Mouse (Mus musculus): ENCODE data around the gene Rprd1b. TPM values are rescaled to one million over a fixed set of nuclear protein-coding genes. Genes with fewer than 3 reads are reported as not detected.

The Rprd1b gene
- polyA plus RNA-seq, 1 experiment: 17.0 TPM

DNA sequence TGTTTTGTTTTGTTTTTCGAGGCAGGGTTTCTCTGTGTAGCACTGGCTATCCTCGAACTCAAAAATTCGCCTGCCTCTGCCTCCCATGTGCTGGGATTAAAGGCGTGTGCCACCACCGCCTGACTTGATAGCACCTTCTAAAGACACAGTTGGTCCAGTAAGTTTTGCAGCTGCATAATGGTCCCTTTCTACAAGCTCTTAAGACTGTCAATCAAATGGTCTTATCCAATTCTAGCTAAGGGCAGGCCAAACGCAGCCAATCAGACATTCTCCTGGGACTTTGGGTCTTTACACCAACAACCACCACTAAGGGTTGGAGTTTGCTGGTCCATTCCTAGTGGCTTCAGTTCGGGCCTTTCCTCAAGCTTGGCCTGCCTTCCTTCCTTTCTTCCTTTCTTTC is 126.8 kb downstream of the Rprd1b start:
- DNase-seq: no peak
- 87% methylated on average over 7 of the region's 7 CpGs for WGBS
- Histone ChIP-seq H3K4me1 (ENCODE audit: control insufficient read depth, insufficient read depth, low read length) (peaks cover 5% of the 10 kb centered on the region), H3K4me3 (replicated peaks; ENCODE audit: extremely low read depth, low read depth, low read length) (no peak overlapping the region)
- TF ChIP-seq CTCF (IDR thresholded peaks at IDR 0.05; ENCODE audit: insufficient read depth, low read length) (no peak), POLR2A (IDR thresholded peaks at IDR 0.05; ENCODE audit: borderline replicate concordance, extremely low read depth, low read depth, low read length) (no peak)

DNA sequence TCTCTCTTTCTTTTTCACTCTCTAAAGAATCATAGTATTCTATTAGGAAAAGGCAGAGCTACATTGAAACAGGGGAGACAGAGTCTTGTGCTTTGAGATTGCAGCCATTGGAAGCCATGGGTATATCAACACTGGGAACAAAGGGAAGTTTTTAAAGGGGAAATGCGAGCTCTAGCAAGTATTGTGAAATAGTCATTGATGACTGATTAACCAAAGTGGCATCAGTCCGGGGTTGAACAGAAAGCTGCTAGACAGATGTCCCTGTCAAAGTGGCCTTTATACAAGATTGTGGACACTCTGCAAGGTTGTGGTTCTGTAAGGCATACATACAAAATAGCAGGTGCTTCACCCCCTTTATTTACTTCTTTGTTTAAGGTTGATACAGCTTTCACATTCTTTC is 127.3 kb downstream of the Rprd1b start:
- DNase-seq: no peak
- 49% methylated on average over 2 of the region's 2 CpGs for WGBS
- TF ChIP-seq POLR2A (IDR thresholded peaks at IDR 0.05; ENCODE audit: borderline replicate concordance, extremely low read depth, low read depth, low read length) (no peak), CTCF (IDR thresholded peaks at IDR 0.05; ENCODE audit: insufficient read depth, low read length) (no peak)
- H3K4me3 ChIP-seq (replicated peaks; ENCODE audit: extremely low read depth, low read depth, low read length): no peak overlapping the region
- peaks cover 9% of the 10 kb centered on the region for H3K4me1 ChIP-seq (ENCODE audit: control insufficient read depth, insufficient read depth, low read length)

DNA sequence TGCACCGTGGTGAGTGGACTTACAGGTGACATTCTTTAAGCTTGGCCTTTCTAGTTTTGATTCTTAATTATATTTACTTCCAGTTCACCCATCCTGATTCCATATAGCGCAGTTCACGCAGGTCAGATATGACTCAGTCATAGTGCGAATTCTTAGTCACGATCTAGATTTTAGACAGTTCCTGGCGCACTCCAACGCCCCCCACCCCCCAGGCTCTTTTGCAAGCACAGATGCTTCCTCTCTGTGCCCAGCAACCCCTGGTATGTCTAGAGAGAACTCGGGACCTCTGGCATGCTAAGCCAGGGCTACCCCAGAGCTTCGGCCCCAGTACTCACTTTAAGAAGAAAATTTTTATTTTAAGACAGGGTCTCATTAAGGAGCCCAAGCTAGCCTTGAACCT is 128.2 kb downstream of the Rprd1b start:
- Histone ChIP-seq H3K4me3 (replicated peaks; ENCODE audit: extremely low read depth, low read depth, low read length) (no peak overlapping the region), H3K4me1 (ENCODE audit: control insufficient read depth, insufficient read depth, low read length) (peaks cover 9% of the 10 kb centered on the region)
- DNase-seq: no peak
- TF ChIP-seq POLR2A (IDR thresholded peaks at IDR 0.05; ENCODE audit: borderline replicate concordance, extremely low read depth, low read depth, low read length) (no peak), CTCF (IDR thresholded peaks at IDR 0.05; ENCODE audit: insufficient read depth, low read length) (no peak)
- 80% methylated on average over 9 of the region's 9 CpGs for WGBS

DNA sequence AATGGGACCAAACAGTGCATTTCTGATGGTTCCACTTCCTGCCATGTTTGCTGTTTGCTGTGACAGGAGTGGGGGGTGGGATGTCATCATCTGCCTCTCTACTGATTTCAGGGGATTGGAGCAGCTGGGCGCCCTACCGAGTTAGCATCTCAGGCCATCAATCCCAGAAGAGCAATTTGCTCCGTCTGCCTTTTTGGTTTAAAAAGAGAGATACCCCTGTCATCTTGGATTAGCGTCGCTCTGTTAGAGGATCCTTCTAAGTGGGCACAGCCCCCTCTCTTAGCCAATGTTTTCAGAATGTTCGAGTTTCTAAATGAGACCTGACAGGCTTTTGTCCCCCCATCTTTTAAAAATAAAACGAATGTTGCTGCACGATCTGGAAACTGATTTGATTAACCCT is 129.4 kb downstream of the Rprd1b start:
- TF ChIP-seq CTCF (IDR thresholded peaks at IDR 0.05; ENCODE audit: insufficient read depth, low read length): no peak
- no peak for TF ChIP-seq POLR2A (IDR thresholded peaks at IDR 0.05; ENCODE audit: borderline replicate concordance, extremely low read depth, low read depth, low read length)
- peaks cover 15% of the 10 kb centered on the region for H3K4me1 ChIP-seq (ENCODE audit: control insufficient read depth, insufficient read depth, low read length)
- H3K4me3 ChIP-seq (replicated peaks; ENCODE audit: extremely low read depth, low read depth, low read length): no peak overlapping the region
- WGBS: 88% methylated on average over 8 of the region's 8 CpGs
- no peak for DNase-seq

DNA sequence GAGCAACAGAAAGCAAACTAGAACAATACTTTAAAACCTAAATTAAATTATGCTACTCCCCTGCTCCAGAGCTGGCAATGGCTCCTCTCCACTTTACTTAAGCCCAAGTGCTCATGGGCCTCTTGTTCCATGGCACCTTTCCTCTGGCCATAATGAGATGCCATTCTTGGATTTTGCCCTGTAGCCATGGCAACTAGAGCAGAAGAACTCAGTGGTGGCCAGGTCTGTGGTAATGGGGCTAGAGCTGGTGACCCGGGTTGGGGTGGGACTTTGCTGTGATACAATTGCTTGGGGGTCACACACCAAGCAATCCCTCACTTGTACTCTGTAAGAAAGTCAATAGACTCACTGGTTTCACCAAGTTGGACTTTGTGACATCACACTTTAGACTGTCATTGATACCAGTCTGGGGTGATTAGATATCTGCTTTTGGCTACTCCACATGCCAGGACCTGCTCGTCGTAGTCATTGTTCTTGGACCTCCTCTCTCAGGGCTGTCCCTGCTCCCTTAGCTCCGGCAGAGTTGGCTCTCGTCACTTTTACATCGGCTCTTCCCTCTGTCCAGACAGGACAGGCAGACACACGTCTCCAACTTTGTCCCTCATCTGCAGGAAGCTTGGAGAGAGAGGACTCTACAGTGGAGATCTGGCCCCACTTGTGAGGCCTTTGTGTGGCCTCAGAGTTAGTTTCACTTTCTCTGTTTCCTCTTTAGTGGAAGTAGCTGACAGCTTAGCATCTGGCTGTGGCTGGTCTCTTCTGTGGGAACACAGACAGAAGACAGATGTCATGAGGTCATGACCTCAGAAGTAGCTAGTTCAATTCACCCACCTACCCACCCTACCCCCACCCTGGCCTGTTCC is 131.3 kb downstream of the Rprd1b start:
- peak overlapping the region; percentile 47 for H3K4me3 ChIP-seq (replicated peaks; ENCODE audit: extremely low read depth, low read depth, low read length)
- TF ChIP-seq POLR2A (IDR thresholded peaks at IDR 0.05; ENCODE audit: borderline replicate concordance, extremely low read depth, low read depth, low read length) (no peak), CTCF (IDR thresholded peaks at IDR 0.05; ENCODE audit: insufficient read depth, low read length) (no peak)
- DNase-seq: no peak
- peaks cover 17% of the 10 kb centered on the region for H3K4me1 ChIP-seq (ENCODE audit: control insufficient read depth, insufficient read depth, low read length)
- WGBS: 18% methylated on average over 7 of the region's 7 CpGs

DNA sequence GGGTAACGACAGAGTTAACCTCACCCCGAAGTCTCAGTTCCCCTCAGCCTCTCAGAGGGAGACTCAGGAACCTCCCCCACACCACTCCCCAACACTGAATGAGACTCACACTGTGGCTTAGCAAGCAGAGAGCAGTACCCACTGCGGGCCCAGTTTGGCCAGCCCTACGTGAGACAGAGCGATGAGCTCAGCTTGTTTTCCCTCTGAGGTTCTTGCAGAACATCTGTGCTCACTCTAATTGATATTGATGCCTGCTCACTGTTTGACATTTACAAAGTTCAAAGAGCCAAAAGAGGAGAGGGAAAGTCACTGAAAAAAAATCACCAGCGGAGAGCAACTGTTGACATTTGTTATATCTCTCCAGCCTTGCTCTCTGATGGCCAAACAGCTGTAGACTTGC is 133.5 kb downstream of the Rprd1b start:
- DNase-seq: no peak
- H3K4me3 ChIP-seq (replicated peaks; ENCODE audit: extremely low read depth, low read depth, low read length): no peak overlapping the region
- TF ChIP-seq POLR2A (IDR thresholded peaks at IDR 0.05; ENCODE audit: borderline replicate concordance, extremely low read depth, low read depth, low read length) (no peak), CTCF (IDR thresholded peaks at IDR 0.05; ENCODE audit: insufficient read depth, low read length) (no peak)
- WGBS: 79% methylated on average over 6 of the region's 6 CpGs
- H3K4me1 ChIP-seq (ENCODE audit: control insufficient read depth, insufficient read depth, low read length): peaks cover 17% of the 10 kb centered on the region

DNA sequence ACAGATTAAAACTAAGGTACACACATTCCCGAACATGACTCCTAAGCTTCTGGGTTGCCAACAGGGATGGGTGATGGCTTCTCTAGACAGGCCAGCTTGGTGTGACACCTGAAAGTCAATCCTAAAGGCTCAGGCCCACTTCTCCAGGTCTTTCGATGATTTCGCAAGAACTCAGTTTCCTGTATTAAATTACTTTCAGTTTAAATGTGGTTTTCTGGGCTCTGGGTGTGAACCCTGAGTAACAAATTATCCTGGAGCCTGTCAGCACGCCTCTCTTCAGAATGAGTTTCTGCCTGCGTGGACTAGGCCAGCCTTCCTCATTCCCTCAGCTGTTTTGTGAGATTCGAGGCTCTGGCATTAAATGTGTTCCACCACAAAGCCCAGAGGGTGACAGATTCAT is 134.7 kb downstream of the Rprd1b start:
- DNase-seq: no peak
- TF ChIP-seq CTCF (IDR thresholded peaks at IDR 0.05; ENCODE audit: insufficient read depth, low read length): no peak
- TF ChIP-seq POLR2A (IDR thresholded peaks at IDR 0.05; ENCODE audit: borderline replicate concordance, extremely low read depth, low read depth, low read length): no peak
- 54% methylated on average over 6 of the region's 6 CpGs for WGBS
- Histone ChIP-seq H3K4me3 (replicated peaks; ENCODE audit: extremely low read depth, low read depth, low read length) (no peak overlapping the region), H3K4me1 (ENCODE audit: control insufficient read depth, insufficient read depth, low read length) (peaks cover 17% of the 10 kb centered on the region)

DNA sequence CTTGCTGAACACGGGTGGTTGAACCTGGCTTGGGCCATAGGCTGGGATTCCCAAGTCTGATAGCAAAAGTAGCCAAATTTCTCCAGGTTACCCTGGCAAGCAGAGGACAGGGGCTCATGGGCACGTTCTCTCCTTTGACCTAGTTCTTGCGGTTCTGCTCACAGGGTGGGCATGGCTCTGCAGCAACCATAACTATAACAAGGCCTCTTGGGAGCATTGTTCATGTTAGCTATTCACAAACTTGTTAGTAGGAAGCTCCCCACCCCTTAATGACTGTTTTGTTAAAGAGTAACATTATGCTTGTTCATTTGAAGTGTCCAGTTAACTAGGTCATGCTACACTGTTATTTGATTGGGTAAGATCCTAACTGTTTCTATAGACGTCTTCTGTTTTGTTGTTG is 137.5 kb downstream of the Rprd1b start:
- 78% methylated on average over 4 of the region's 4 CpGs for WGBS
- no peak for DNase-seq
- no peak overlapping the region for H3K4me3 ChIP-seq (replicated peaks; ENCODE audit: extremely low read depth, low read depth, low read length)

DNA sequence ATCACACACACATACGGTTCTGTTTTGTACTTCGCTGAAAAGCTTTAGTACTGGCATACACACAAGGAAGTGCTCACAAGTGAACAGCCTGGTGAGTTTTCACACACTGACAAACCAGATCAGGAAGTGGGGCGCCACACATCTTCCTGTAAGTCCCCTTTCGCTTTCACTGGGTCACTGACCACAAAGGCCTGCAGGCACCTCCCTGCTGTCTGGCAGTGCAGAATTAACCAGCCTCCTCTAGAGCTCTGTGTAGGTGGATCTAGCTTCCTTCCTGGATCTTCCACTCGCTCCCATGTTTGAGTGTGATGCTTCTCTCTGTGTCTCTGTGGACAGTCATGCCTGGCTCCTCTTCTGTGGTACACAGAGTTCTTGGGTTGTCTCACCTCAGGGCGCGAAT is 138.3 kb downstream of the Rprd1b start:
- H3K4me3 ChIP-seq (replicated peaks; ENCODE audit: extremely low read depth, low read depth, low read length): no peak overlapping the region
- no peak for DNase-seq
- peaks cover 8% of the 10 kb centered on the region for H3K4me1 ChIP-seq (ENCODE audit: control insufficient read depth, insufficient read depth, low read length)
- WGBS: 47% methylated on average over 7 of the region's 7 CpGs
- TF ChIP-seq CTCF (IDR thresholded peaks at IDR 0.05; ENCODE audit: insufficient read depth, low read length): no peak
- no peak for TF ChIP-seq POLR2A (IDR thresholded peaks at IDR 0.05; ENCODE audit: borderline replicate concordance, extremely low read depth, low read depth, low read length)

More for the DNA sequence above, 137.5 kb downstream of the Rprd1b start:
- TF ChIP-seq CTCF (IDR thresholded peaks at IDR 0.05; ENCODE audit: insufficient read depth, low read length): no peak
- no peak for TF ChIP-seq POLR2A (IDR thresholded peaks at IDR 0.05; ENCODE audit: borderline replicate concordance, extremely low read depth, low read depth, low read length)
- peaks cover 8% of the 10 kb centered on the region for H3K4me1 ChIP-seq (ENCODE audit: control insufficient read depth, insufficient read depth, low read length)

Data from lung, adult 2 months (tissue).